Mouse (Mus musculus) forebrain, embryonic 16.5 days (tissue): ENCODE measurements around the gene Neurl2. TPM values are rescaled to one million over a fixed set of nuclear protein-coding genes. Genes with fewer than 3 reads are reported as not detected.
"Not testable (repeated sequence)": the region's sequence is repeated elsewhere in the genome, so short reads cannot be mapped to it uniquely, and the experiment has no call there.

Source experiments
- ATAC-seq: fragments of 200-750 bp; cut with Nextera tagmentation; 2 replicates; pipeline ENCODE4 v1.8.0; 2017; ENCODE audit warnings: mild to moderate bottlenecking, moderate library complexity
- H3K27ac ChIP-seq: fragments of 300-500 bp; sonication (generic); 2 replicates; pipeline ENCODE4 v1.5.1; 2014; ENCODE audit warnings: low read length, control low read depth
- H3K27me3 ChIP-seq: fragments of 300-500 bp; sonication (generic); replicated peaks from 2 replicates; pipeline ENCODE4 v1.6.1; 2014; ENCODE audit warnings: low read length; ENCODE audit not compliant: control insufficient read depth, insufficient read depth
- H3K36me3 ChIP-seq: fragments of 300-500 bp; sonication (generic); 2 replicates; pipeline ENCODE4 v1.6.1; 2014; ENCODE audit not compliant: control insufficient read depth, insufficient read depth
- H3K4me1 ChIP-seq: fragments of 300-500 bp; sonication (generic); replicated peaks from 2 replicates; pipeline ENCODE4 v1.6.1; 2014; ENCODE audit warnings: low read length; ENCODE audit not compliant: control insufficient read depth, insufficient read depth
- H3K4me2 ChIP-seq: fragments of 300-500 bp; sonication (generic); 2 replicates; pipeline ENCODE4 v1.6.1; 2014; ENCODE audit warnings: mild to moderate bottlenecking, low read length, control low read depth
- H3K4me3 ChIP-seq: fragments of 300-500 bp; sonication (generic); replicated peaks from 2 replicates; pipeline ENCODE4 v1.5.1; 2014; ENCODE audit warnings: mild to moderate bottlenecking, low read length, control low read depth
- H3K9ac ChIP-seq: fragments of 300-500 bp; sonication (generic); replicated peaks from 2 replicates; pipeline ENCODE4 v1.6.1; 2014; ENCODE audit warnings: low read depth, low read length, control low read depth
- H3K9me3 ChIP-seq: fragments of 300-500 bp; sonication (generic); 2 replicates; pipeline ENCODE4 v1.6.1; 2016; ENCODE audit warnings: low read length; ENCODE audit not compliant: control insufficient read depth
- WGBS: fragments of 180-500 bp; shearing (Covaris S2); extraction: QIAGEN DNeasy Blood & Tissue Kit; methylation state at CpG from one replicate; pipeline ENCODE4 v1.1.7; 2014; 5-methylcytosine and 5-hydroxymethylcytosine counted together
- polyA plus RNA-seq: library from polyadenylated mRNA; unstranded; fragments of >200 nt; fragmentation: Nextera tagmentation; extraction: Ambion mirVana; gene quantifications from 2 replicates; pipeline ENCODE4 v1.2.1, GENCODE M21; 2015

The Neurl2 gene
- polyA plus RNA-seq, 1 experiment from 2014 or later = 7.0 TPM

DNA sequence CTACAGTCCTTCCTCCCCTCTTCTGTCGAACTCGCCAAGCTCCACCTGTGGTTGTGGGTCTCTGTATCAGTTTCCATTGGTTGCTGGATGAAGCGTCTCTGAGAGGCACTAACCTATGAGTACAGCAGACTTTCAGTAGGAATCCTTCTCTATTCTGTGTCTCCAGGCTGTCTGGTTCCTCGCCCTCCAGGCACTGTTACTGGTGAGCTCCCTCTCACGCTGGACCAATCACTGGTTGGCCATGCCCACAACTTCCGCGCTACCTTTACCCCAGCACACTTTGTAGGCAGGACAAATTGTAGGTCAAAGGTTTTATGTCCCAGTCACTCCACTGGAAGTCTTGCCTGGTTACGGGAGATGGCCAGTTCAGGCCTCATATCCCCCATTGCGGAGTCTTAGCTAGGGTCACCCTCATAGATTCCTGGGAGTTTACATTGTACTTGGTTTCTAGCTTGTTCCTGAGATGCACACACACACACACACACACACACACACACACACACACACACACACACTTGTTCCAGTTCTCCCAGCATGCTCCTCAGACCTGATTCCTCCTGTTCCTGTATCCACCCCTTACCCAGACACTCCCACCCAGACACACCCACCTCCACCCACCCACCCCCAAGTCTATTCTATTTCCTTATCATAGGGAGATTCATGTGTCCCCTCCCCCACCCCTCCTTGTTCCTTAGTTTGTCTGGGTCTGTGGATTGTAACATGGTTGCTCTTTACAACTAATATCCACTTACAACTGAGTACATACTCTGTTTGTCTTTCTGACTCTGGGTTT lies 26.6 kb upstream of the Neurl2 start:
- Histone ChIP-seq H3K27me3 (peaks cover 18% of the 10 kb centered on the region), H3K4me2 (no peak overlapping the region), H3K27ac (no peak overlapping the region), H3K9ac (no peak overlapping the region), H3K36me3 (no peaks in the 10 kb centered on the region), H3K4me1 (peaks cover 21% of the 10 kb centered on the region), H3K4me3 (no peak overlapping the region), H3K9me3 (no peaks in the 10 kb centered on the region)
- WGBS = 64% methylated on average over 9 of the region's 9 CpGs
- ATAC-seq = no peak

DNA sequence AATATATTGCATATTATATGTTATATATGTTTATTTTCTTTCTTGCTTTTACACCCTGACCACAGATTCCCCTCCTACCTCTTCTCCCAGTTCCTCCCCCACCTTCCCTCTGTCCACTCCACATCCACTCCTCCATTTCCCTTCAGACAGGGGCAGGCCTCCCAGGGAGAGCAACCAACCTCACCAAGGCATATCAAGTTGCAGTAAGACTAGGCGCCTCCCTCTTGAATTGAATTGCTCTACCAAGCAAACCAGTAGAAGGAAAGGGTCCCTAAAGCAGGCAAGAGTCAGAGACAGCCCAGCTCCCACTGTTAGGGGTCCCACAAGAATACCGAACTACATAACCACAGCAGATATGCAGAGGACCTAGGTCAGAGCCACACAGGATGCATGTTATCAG lies 25.9 kb upstream of the Neurl2 start:
- H3K9ac ChIP-seq = no peak overlapping the region
- H3K9me3 ChIP-seq = no peaks in the 10 kb centered on the region
- peaks cover 21% of the 10 kb centered on the region for H3K4me1 ChIP-seq
- H3K27ac ChIP-seq = no peak overlapping the region
- H3K4me3 ChIP-seq = no peak overlapping the region
- 52% methylated on average over 2 of the region's 2 CpGs for WGBS
- H3K27me3 ChIP-seq = peaks cover 22% of the 10 kb centered on the region
- no peak for ATAC-seq
- H3K4me2 ChIP-seq = no peak overlapping the region
- H3K36me3 ChIP-seq = no peaks in the 10 kb centered on the region

DNA sequence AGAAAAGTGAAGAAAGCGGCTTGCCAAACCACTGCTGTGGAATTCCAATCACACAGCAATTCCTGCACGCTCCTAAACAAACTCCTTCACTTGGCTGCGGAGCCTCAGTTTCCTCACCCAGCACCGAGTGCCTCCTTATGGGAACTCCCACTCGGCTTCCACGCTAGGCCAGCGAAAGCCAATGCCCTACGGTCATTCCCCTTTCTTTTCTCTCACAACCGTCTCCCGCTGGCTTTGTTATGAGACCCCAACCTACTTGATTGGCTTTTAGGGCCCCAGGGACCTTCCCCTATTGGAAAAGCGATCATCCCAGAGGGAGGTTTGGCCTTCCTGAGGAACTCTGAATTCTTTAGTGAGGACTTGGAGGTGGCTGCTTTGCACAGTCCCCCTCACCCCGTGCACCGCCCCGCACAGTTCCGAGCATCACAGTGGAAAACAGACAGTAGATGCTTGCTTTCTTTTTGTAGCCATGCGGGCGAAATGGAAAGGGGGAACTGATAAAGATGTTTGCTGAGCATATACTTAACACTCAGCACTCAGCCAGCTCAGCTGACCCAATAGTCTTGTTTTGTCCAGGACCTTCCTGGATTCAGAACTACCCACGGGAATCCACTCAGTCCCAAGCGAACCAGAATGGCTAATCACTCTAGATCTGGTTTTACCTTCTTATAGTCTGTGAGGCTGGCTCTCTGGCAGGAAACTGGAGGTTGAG lies 24.7 kb upstream of the Neurl2 start:
- peak overlapping the region; percentile 45 for H3K4me3 ChIP-seq
- ATAC-seq = no peak
- no peaks in the 10 kb centered on the region for H3K36me3 ChIP-seq
- no peak overlapping the region for H3K9ac ChIP-seq
- peak overlapping the region; percentile 67 for H3K4me2 ChIP-seq
- WGBS = 3% methylated on average over 19 of the region's 19 CpGs
- peaks cover 21% of the 10 kb centered on the region for H3K4me1 ChIP-seq
- no peak overlapping the region for H3K27ac ChIP-seq
- H3K27me3 ChIP-seq = peaks cover 24% of the 10 kb centered on the region
- H3K9me3 ChIP-seq = no peaks in the 10 kb centered on the region

DNA sequence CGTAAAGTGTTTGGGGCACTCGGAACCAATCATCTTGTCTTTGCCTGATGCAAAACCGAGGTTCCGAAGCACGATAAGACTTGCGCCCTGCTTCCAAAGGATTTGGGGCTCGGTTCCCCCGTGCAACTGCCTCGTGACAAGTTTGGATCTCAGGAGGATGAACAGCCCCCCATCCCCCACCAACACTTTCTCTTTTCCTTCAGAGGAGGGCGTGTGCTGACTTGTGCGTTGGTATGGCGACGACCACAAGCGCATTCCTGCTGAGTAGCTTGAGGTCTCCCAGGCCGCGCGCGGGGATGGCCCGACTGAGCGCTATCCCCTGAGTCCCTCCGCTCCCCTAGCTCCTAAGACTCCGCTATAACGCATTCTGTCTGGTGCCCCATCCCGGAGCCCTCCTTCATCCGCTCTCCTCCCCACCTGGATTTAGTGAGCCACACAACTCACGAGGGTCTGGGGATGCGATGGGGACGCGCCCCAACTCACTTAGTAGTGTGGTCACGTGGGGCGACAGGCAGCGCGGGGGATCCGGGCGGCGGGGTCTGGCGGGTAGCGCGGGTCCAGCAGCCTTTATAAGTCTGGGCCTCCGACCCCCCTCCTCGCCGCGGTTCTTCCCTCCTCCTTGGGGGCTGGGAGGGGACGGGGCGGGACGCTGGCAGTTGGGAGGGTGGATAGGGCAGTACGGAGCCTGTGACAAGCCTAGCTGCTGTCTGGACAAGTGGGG lies 24.0 kb upstream of the Neurl2 start, which contains the start of gene Pltp:
Gene Pltp, minus strand, starts transcription at position 611 of the 721 bp plus-strand sequence.
- peak within 1 kb of the TSS; percentile 44 for H3K9ac ChIP-seq
- H3K36me3 ChIP-seq = no peaks in the 10 kb centered on the region
- H3K9me3 ChIP-seq = no peaks in the 10 kb centered on the region
- ATAC-seq = peak; percentile 62
- under 1% methylated on average over 44 of the region's 47 CpGs for WGBS
- H3K27me3 ChIP-seq = peaks cover 24% of the 10 kb centered on the region
- H3K4me1 ChIP-seq = peaks cover 19% of the 10 kb centered on the region
- H3K27ac ChIP-seq = no peak within 1 kb of the TSS
- H3K4me2 ChIP-seq = peak within 1 kb of the TSS; percentile 67
- peak within 1 kb of the TSS; percentile 45 for H3K4me3 ChIP-seq

DNA sequence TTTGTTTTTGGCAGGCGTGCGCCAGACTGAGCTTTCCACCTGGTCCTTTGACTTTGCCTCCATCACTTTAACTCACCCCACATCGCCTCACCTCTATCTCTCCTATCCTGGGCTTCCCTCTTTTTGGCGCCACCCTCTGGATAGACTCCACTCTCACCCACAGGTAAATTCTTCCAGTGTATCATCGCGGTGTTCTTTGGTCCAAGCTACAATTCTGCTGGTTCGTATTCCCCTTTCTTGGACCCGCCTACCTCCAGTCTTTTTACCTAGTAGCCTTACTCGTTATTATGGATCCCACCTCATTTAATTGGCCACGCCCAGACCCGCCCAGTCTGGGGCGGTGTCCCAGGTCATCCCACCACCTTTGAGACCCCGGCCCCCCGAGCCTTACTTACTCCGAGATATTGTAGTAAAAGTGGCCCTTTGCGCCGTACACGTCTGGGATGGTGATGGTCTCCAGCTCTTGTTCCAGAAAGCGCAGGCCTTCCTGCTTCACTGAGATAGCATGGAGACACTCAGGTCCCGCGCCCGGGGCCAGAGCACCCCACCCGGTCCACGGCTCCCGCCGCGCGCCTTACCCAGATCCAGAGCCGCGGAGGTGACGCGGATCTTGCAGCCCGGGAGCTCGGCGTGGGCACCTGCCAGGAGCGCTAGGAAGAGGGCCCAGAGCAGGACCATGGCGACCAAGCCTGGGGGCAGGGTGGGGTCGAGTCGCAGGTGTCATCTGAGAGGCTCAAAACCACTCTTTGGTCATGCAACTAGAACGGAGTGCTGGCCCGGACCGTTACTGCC lies 23.2 kb upstream of the Neurl2 start:
- Histone ChIP-seq H3K36me3 (no peaks in the 10 kb centered on the region), H3K27ac (no peak overlapping the region), H3K9ac (peak overlapping the region; percentile 44), H3K4me2 (peak overlapping the region; percentile 67), H3K9me3 (no peaks in the 10 kb centered on the region), H3K4me3 (peak overlapping the region; percentile 45), H3K4me1 (peaks cover 14% of the 10 kb centered on the region), H3K27me3 (peaks cover 24% of the 10 kb centered on the region)
- under 1% methylated on average over 42 of the region's 42 CpGs for WGBS
- ATAC-seq = peak; percentile 30; the same call in 1 of the 2 replicates

DNA sequence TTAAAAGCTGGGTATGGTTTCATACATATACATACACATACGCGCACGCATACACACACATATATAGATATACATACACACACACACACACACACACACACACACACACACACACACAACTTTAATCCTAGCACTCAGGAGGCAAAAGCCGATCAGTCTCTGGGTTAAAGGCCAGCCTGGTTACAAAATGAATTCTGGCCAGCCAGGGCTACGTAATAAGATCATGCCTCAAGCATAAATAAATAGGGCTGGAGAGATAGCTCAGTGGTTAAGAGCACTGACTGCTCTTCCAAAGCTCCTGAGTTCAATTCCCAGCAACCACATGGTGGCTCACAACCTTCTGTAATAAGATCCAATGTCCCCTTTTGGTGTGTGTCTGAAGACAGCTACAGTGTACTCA lies 22.3 kb upstream of the Neurl2 start:
- 82% methylated on average over 5 of the region's 5 CpGs for WGBS

DNA sequence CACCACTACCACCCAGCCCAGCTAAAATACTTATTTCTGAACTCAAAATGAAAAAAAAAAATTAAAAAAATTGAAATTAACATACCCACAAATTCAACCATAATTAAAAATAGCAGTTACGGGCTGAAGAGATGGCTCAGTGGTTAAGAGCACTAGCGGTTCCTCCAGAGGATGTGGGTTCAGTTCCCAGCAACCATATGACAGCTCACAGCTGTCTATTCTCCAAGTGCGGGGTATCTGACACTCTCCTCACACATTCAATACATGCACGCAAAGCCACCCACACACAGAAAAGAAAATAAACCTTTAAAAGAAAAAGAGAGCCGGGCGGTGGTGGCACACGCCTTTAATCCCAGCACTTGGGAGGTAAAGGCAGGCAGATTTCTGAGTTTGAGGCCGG lies 16.8 kb upstream of the Neurl2 start:
- no peaks in the 10 kb centered on the region for H3K36me3 ChIP-seq
- no peak overlapping the region for H3K9ac ChIP-seq
- H3K27ac ChIP-seq = no peak overlapping the region
- no peaks in the 10 kb centered on the region for H3K4me1 ChIP-seq
- no peaks in the 10 kb centered on the region for H3K9me3 ChIP-seq
- WGBS = 89% methylated on average over 8 of the region's 8 CpGs
- H3K4me2 ChIP-seq = no peak overlapping the region
- H3K27me3 ChIP-seq = peaks cover 6% of the 10 kb centered on the region; the same call in 1 of the 2 replicates
- no peak overlapping the region for H3K4me3 ChIP-seq
- ATAC-seq = no peak

More for the DNA sequence above, 22.3 kb upstream of the Neurl2 start:
- not testable (repeated sequence) for H3K36me3 ChIP-seq, H3K27ac ChIP-seq, H3K4me3 ChIP-seq, H3K4me2 ChIP-seq, H3K9ac ChIP-seq, H3K9me3 ChIP-seq, ATAC-seq
- Histone ChIP-seq H3K27me3 (peaks cover 24% of the 10 kb centered on the region), H3K4me1 (peaks cover 14% of the 10 kb centered on the region)

DNA sequence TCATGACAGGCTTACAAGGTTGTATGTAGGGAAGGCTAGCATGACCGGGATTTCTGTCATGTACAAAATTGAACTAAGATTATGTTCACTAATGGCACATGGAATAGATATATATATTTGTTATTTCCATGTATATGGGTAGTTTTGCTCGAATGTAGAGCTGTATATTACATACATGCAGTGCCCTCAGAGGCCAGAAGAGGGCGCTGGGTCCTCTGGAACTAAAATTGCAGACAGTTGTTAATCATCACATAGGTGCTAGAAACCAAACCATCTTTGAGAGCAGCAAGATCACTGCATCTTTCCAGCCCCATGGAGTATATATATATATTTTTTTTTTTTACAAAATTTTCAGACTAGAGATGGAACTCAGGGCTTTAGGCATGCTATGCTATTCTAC lies 12.5 kb upstream of the Neurl2 start:
- no peak for ATAC-seq
- H3K9ac ChIP-seq = no peak overlapping the region
- no peaks in the 10 kb centered on the region for H3K9me3 ChIP-seq
- H3K4me2 ChIP-seq = no peak overlapping the region
- H3K4me1 ChIP-seq = no peaks in the 10 kb centered on the region
- no peak overlapping the region for H3K27ac ChIP-seq
- WGBS = 52% methylated on average over 3 of the region's 3 CpGs
- H3K36me3 ChIP-seq = no peaks in the 10 kb centered on the region
- H3K4me3 ChIP-seq = no peak overlapping the region
- H3K27me3 ChIP-seq = no peaks in the 10 kb centered on the region
